Mouse (Mus musculus) heart, embryonic 15.5 days (tissue): ENCODE results near the gene Olfr392. TPM values are rescaled to one million over a fixed set of nuclear protein-coding genes. Genes with fewer than 3 reads are reported as not detected.

Experiments
- ATAC-seq: fragments of 200-750 bp; cut with Nextera tagmentation; replicated peaks from 2 replicates; pipeline ENCODE4 v1.8.0; 2017; ENCODE audit warnings: low read depth, moderate TSS enrichment; ENCODE audit not compliant: insufficient number of reproducible peaks, insufficient read depth, low FRiP score
- H3K27ac ChIP-seq: fragments of 300-500 bp; sonication (generic); 2 replicates; pipeline ENCODE4 v1.5.1; 2015; ENCODE audit warnings: mild to moderate bottlenecking, inconsistent platforms
- H3K27me3 ChIP-seq: fragments of 300-500 bp; sonication (generic); 2 replicates; pipeline ENCODE4 v1.6.1; 2015; ENCODE audit warnings: inconsistent platforms
- H3K36me3 ChIP-seq: fragments of 300-500 bp; sonication (generic); 2 replicates; pipeline ENCODE4 v1.6.1; 2015; ENCODE audit warnings: mild to moderate bottlenecking, inconsistent platforms
- H3K4me1 ChIP-seq: fragments of 300-500 bp; sonication (generic); replicated peaks from 2 replicates; pipeline ENCODE4 v1.6.1; 2015; ENCODE audit warnings: inconsistent platforms
- H3K4me2 ChIP-seq: fragments of 300-500 bp; sonication (generic); 2 replicates; pipeline ENCODE4 v1.6.1; 2015; ENCODE audit warnings: inconsistent platforms, mild to moderate bottlenecking, moderate library complexity
- H3K4me3 ChIP-seq: fragments of 300-500 bp; sonication (generic); 2 replicates; pipeline ENCODE4 v1.5.1; 2015; ENCODE audit warnings: mild to moderate bottlenecking, inconsistent platforms
- H3K9ac ChIP-seq: fragments of 300-500 bp; sonication (generic); 2 replicates; pipeline ENCODE4 v1.6.1; 2015; ENCODE audit warnings: mild to moderate bottlenecking, inconsistent platforms
- H3K9me3 ChIP-seq: fragments of 300-500 bp; sonication (generic); replicated peaks from 2 replicates; pipeline ENCODE4 v1.6.1; 2016; ENCODE audit warnings: inconsistent platforms
- WGBS: fragments of 180-500 bp; shearing (Covaris S2); methylation state at CpG from one replicate; pipeline ENCODE4 v1.1.7; 2015; ENCODE audit warnings: mixed read lengths; 5-methylcytosine and 5-hydroxymethylcytosine counted together
- polyA plus RNA-seq: library from polyadenylated mRNA; unstranded; fragments of >200 nt; fragmentation: Nextera tagmentation; extraction: Ambion mirVana; gene quantifications from 2 replicates; pipeline ENCODE4 v1.2.1, GENCODE M21; 2015

Gene Olfr392
- not detected in 2 replicates for polyA plus RNA-seq

DNA sequence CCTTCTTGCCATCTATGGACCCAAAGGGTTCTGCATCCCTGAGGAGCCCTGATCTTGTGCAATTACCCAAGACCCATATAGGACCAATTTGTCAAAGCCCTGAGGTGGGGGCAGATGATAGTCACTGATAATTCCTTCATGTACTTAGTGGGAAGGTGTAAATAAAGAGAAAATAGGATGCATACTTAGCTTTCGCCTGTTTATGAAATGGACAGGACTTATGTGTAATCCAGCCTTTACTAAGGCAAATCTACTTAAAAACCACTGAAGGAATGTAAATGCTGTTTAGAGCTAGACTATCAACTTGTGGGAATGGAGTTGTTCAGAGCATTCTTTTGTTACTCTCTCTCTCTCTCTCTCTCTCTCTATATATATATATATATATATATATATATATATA lies at the start of gene Olfr392:
TSS of gene Olfr392 (minus strand) at position 101 of the 400 bp plus-strand sequence.
- no peaks in the 10 kb centered on the region for H3K27me3 ChIP-seq
- no peak within 1 kb of the TSS for H3K4me2 ChIP-seq
- 84% methylated on average over 1 of the region's 1 CpGs for WGBS
- no peaks in the 10 kb centered on the region for H3K4me1 ChIP-seq
- no peak within 1 kb of the TSS for H3K4me3 ChIP-seq
- ATAC-seq: no peak
- H3K9me3 ChIP-seq: no peaks in the 10 kb centered on the region
- no peak within 1 kb of the TSS for H3K9ac ChIP-seq
- H3K27ac ChIP-seq: no peak within 1 kb of the TSS
- no peaks in the 10 kb centered on the region for H3K36me3 ChIP-seq

GRCm38 (mm10) chr11:73851354-73851753 lies 34.5 kb upstream of the Olfr392 start, which contains the start of gene Olfr393:
Gene Olfr393, minus strand, starts transcription at chr11:73851454.
- no peak within 1 kb of the TSS for H3K9ac ChIP-seq
- H3K4me1 ChIP-seq: no peaks in the 10 kb centered on the region
- H3K27ac ChIP-seq: no peak within 1 kb of the TSS
- H3K4me2 ChIP-seq: no peak within 1 kb of the TSS
- no peaks in the 10 kb centered on the region for H3K9me3 ChIP-seq
- no peaks in the 10 kb centered on the region for H3K27me3 ChIP-seq
- ATAC-seq: no peak
- no peaks in the 10 kb centered on the region for H3K36me3 ChIP-seq
- H3K4me3 ChIP-seq: no peak within 1 kb of the TSS

DNA sequence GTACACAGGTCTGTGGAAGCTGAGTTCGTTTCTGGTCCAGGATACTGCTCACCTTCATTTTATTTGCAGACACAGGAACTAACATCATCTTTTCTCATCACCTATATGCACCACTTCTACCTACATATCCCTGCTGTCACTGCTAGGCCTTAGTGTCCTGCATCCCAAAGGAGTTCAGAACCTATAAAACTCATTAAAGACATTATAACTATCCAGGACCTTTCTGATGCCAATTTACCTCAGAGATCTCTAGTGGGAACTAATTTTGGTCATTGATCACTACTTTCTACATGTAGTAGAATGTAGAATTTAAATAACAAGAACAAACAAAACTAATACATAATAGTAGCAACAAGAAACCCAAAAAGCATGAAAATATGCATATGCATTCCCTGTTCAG lies 13.9 kb downstream of the Olfr392 start, which contains the start of gene Olfr391-ps:
TSS of gene Olfr391-ps (minus strand) at position 101 of the 400 bp plus-strand sequence.
- H3K27me3 ChIP-seq: no peaks in the 10 kb centered on the region
- no peaks in the 10 kb centered on the region for H3K4me1 ChIP-seq
- H3K27ac ChIP-seq: no peak within 1 kb of the TSS
- no peaks in the 10 kb centered on the region for H3K36me3 ChIP-seq
- ATAC-seq: no peak
- H3K4me2 ChIP-seq: no peak within 1 kb of the TSS
- WGBS: 41% methylated on average over 1 of the region's 1 CpGs
- no peaks in the 10 kb centered on the region for H3K9me3 ChIP-seq
- no peak within 1 kb of the TSS for H3K4me3 ChIP-seq
- no peak within 1 kb of the TSS for H3K9ac ChIP-seq

DNA sequence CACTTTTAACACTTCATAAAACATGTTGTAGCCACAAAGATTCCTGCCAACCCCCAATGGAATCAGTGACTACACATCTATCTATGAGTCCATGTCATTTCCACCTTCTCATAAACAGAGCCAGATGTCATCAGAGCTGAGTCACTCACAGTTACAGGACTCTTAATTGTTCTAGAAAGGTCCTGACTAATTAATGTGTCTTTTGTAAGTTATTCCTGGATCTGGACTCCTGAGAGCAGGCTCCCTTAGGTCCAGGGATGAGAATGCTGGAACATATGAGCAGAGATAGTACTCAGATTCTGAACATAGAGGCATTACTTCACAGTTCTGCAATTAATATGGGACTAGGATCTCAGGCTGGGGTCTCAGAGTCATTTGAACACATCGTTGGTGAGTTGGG lies 34.2 kb downstream of the Olfr392 start, which contains the start of gene Olfr390:
TSS of gene Olfr390 (plus strand) at position 301 of the 400 bp plus-strand sequence.
- H3K4me3 ChIP-seq: no peak within 1 kb of the TSS
- WGBS: 59% methylated on average over 1 of the region's 1 CpGs
- H3K36me3 ChIP-seq: no peaks in the 10 kb centered on the region
- H3K27ac ChIP-seq: no peak within 1 kb of the TSS
- ATAC-seq: no peak
- no peaks in the 10 kb centered on the region; the same call in 1 of the 2 replicates for H3K9me3 ChIP-seq
- no peaks in the 10 kb centered on the region for H3K4me1 ChIP-seq
- H3K4me2 ChIP-seq: no peak within 1 kb of the TSS
- H3K9ac ChIP-seq: no peak within 1 kb of the TSS
- H3K27me3 ChIP-seq: no peaks in the 10 kb centered on the region

DNA sequence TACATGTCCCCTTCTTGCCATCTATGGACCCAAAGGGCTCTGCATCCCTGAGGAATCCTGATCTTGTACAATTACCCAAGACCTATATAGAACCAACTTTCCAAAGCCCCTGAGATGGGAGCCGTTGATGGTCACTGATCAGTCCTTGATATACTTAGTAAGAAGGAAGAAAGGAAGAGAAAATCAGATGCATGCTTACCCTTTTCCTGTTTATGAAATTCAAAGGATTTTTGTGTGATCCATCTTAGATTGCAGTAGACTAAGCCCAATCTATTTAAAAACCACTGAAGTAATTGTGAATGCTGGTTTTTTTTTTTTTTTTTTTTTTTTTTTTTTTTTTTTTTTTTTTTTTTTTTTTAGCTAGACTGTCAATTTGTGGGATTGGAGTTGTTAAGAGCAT lies 36.2 kb downstream of the Olfr392 start, which contains the start of gene Olfr389:
TSS of gene Olfr389 (minus strand) at position 101 of the 400 bp plus-strand sequence.
- Histone ChIP-seq H3K36me3 (no peaks in the 10 kb centered on the region), H3K9me3 (no peaks in the 10 kb centered on the region; the same call in 1 of the 2 replicates), H3K4me3 (no peak within 1 kb of the TSS), H3K27ac (no peak within 1 kb of the TSS), H3K27me3 (no peaks in the 10 kb centered on the region), H3K4me1 (no peaks in the 10 kb centered on the region), H3K4me2 (no peak within 1 kb of the TSS), H3K9ac (no peak within 1 kb of the TSS)
- ATAC-seq: no peak
- WGBS: 79% methylated on average over 1 of the region's 1 CpGs

Other genes with a start within 250 kb of the Olfr392 start
- not detected in 2 replicates for gene Olfr385, start 224.0 kb downstream of the Olfr392 start, polyA plus RNA-seq
- not detected in 2 replicates for gene Olfr384, start 218.5 kb downstream of the Olfr392 start, polyA plus RNA-seq
- gene Zfp735, start 128.3 kb downstream of the Olfr392 start, polyA plus RNA-seq: not detected in 2 replicates
- gene Olfr389, start 36.3 kb downstream of the Olfr392 start, polyA plus RNA-seq: not detected in 2 replicates
- not detected in 2 replicates for gene Olfr390, start 34.1 kb downstream of the Olfr392 start, polyA plus RNA-seq
- not detected in 2 replicates for gene Olfr391-ps, start 14.0 kb downstream of the Olfr392 start, polyA plus RNA-seq
- gene Olfr393, start 34.4 kb upstream of the Olfr392 start, polyA plus RNA-seq: not detected in 2 replicates
- gene Olfr394, start 73.7 kb upstream of the Olfr392 start, polyA plus RNA-seq: not detected in 2 replicates
- not detected in 2 replicates for gene Olfr395, start 92.2 kb upstream of the Olfr392 start, polyA plus RNA-seq
- gene Olfr23, start 119.6 kb upstream of the Olfr392 start, polyA plus RNA-seq: not detected in 2 replicates
- not detected in 2 replicates for gene Olfr397, start 143.8 kb upstream of the Olfr392 start, polyA plus RNA-seq
- not detected in 2 replicates for gene Olfr398, start 173.4 kb upstream of the Olfr392 start, polyA plus RNA-seq
- not detected in 2 replicates for gene Olfr139, start 239.5 kb upstream of the Olfr392 start, polyA plus RNA-seq
- not detected in 2 replicates for gene Olfr399, start 239.6 kb upstream of the Olfr392 start, polyA plus RNA-seq